Mouse (Mus musculus): Measurements from ENCODE around the gene Wscd2. TPM values are rescaled to one million over a fixed set of nuclear protein-coding genes. Genes with fewer than 3 reads are reported as not detected.
"Not testable (repeated sequence)": the region's sequence is repeated elsewhere in the genome, so short reads cannot be mapped to it uniquely, and the experiment has no call there.

The Wscd2 gene
- total RNA-seq, 2 experiments from 2014 or later: 10.2 to 11.6 TPM

DNA sequence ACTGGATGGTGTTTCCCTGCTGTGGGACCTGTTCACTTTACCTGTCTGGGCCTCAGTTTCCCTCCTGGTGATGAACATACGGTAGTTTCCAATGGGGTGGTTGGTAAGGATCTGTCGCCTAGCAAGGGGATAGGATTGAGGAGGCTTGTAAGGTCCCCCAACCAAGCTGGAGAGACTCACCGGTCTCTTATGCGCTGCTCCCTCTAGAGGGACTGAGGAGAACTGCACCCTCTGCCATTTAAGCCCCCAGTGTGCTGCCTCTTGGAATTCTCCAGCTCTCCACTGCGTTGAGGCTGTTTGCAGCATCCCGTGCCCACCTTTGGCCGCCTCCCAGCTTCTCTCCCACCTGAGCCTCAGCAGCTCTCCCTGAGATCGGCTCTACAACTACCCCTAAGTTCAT is 90.1 kb downstream of the Wscd2 start:
- no peak for DNase-seq (ENCODE audit: low spot score in 2 of 2)

DNA sequence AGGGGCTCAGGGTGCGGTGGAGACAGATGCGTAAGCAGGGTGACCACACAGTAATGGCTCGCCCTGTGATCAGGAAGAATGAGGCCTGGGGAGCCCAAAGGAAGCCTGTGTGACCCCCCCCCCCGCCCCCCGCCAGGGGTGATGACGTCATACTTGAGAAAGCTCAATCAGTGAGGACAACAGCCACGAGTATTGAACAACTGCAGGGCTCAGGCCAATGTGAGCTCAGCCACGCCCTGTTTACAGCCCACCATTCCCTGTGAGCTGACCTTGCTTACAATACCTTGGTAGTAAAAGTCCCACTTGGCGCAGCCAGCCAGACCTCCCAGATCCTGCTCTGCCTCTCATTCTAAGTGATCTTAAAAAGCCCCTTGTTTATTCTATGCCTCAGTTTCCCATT is 90.7 kb downstream of the Wscd2 start:
- no peak for DNase-seq (ENCODE audit: low spot score in 2 of 2)

DNA sequence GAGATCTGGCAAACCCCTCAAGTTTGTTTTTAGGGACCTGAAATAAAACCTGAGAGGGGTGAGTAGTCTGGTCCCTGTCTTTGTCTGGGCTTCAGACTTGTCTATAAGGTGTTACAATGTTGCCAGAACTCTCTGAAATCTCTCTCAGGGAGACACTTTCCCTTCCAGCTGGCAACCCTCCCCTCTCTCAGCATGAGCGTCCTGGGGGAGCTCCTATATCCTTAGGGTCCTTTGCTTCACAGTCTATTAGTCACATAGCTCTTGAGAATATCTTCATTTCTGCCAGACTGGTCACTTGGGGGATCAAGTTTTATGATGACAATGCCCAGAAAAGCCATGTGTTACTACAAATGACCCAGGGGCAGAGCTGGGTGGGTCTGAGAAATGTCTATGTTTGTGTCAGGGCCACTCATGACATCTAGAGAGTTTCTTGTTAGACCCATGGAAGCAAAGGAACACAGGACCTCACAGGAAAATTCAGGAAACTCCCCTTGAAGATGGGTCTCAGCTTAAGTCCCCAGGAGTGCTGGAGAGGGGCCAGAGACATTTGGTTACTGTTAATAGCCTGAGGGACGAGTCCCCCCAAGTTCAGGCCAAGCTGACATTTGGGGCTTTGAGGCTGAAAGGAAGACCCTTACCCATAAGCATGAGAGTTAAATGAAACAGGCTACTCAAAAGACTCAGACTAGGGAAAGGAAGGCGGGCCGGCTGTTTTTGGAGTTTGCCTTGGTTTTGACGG is 93.5 kb downstream of the Wscd2 start:
- no peak for DNase-seq (ENCODE audit: low spot score in 2 of 2)

DNA sequence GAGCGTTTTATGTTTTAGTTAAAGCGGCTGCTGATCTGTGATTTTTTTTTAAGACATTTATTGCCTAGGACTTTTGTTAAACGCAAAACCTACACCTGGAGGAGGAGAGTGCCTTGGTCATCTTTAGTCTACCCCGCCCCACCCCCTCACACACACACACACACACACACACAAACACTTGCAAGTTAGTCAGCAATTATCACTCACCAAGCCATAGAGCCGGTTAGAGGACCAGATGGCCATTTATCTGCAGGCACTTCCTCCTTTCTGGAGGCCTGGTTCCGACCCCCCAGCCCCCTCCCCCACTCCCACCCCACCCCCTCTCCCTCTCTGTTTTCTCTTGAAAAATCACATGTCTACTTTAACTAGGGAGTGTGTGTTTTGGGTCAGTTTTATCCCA is 94.3 kb downstream of the Wscd2 start:
- DNase-seq (ENCODE audit: low spot score in 2 of 2): no peak

DNA sequence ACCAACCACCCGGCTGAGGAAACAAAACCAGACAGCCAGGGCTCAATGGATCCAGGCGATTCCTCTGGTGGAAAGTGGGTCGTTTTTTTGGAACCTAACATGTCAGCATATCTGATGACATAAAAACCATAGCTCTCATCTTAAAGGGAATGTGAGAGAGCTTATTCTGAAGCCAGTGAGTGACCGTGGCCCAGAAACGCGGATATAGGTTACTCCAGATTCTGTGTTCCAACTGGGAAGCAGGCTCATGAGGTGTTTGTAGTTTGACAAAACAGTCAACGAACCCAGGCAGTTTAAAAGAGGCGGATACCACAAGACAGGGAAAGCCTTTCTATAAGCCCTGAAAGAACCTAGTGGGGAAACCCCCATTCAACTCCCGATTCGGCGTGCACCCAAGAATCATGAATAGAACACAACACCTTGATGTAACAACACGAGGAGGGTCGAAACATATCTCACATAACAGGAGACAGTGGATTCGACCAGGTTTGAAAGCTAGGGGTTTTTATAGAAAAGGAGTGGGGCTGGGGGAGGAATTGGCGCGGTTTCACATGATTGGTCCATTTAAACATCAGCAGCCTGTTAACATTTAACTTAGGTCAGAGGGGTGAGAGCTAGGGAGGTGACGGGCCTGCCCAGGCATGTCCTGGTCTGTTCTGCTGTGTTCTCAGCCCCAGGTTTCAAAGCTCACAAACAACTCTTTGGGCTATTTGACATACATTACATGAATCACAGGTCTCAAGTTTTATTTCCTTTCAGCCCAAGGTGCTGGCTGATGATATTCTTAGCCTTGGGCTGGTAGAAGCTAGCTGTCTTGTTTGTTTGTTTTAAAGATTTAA is 95.7 kb downstream of the Wscd2 start:
- DNase-seq (ENCODE audit: low spot score in 2 of 2): not testable (repeated sequence)

DNA sequence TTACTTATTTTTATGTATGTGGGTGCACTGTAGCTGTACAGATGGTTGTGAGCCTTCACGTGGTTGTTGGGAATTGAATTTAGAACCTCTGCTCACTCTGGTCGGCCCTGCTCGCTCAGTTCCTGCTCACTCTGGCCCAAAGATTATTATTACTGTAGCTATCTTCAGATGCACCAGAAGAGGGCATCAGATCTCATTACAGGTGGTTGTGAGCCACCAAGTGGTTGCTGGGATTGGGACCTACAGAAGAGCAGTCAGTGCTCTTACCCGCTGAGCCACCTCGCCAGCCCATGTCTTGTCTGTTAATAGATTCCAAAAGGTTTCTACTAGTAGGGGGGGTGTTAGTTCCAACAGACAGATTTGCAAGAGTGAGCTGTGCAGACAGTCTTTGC is 96.3 kb downstream of the Wscd2 start:
- DNase-seq (ENCODE audit: low spot score in 2 of 2): not testable (repeated sequence)

DNA sequence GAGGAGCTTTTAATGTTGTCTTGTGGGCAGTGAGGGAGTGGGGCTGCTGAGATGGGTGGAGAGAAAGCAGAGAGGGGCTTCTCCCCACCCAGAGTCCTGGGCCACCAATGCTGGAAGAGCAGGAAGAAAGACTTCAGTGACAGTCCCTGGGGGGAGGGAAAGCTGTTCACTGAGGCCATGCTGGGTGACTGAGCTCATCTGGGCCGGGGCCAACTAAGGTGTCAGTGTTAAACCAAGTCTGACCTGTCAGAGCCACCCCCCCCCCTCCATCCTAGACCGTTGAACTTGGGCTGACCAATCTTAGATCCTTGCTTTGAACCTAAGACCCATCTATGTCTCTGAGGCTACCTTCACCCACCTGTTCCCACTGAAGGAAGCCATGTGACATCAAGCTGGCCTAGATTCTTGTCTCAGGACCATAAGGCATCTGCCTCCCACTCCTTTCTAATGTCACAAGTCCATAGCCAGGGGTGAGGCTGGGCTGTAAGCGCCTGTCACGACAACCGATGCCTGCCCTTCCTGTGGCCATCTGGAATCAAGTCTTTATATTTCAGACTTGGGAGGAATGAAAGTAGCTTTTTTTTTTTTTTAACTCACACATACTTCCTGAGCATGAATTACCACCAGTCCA is 100.0 kb downstream of the Wscd2 start:
- no peak for DNase-seq (ENCODE audit: low spot score in 2 of 2)

DNA sequence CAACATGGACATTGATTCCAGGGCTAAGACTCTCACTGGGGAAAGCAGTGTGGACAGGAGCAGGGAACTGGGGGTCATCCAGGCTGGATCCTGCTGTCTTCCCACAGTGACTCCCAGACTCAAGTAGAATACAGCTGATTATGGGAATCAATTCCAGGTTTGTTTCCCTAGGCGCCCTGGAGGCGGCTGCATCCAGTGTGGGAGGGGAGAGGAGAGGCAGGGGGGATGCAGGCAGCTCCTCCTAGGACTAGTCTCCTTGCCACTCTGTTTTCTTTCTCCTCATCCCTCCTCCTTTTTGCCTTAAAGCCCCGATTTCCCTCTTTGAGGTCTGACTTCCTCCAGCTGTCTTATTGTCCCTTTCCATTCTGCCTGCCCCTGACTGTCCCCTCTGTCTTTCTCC is 101.0 kb downstream of the Wscd2 start:
- no peak for DNase-seq (ENCODE audit: low spot score in 2 of 2)

DNA sequence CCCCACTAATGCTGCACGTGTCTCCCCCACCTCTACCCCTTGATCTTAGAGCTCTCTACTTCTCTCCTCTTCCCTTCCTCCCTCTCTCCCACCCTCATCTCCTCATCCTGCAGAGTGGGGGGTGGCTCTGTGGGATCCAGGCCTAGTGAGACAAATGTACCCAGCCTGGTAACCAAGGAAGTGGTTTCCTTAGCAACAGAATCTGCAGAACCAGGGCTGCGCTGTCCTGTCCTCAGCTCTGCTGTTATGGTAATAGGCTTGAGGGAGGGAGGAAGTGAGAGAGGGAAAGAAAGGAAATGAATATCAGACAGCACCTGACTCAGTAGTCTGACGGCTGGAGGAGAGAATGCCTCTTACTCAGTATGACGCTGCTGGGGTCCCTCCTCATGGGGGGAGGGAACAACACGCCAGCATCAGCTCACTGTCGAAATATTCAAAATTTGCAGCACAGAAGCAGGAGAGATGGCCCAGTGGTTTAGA is 101.7 kb downstream of the Wscd2 start:
- DNase-seq (ENCODE audit: low spot score in 2 of 2): no peak

DNA sequence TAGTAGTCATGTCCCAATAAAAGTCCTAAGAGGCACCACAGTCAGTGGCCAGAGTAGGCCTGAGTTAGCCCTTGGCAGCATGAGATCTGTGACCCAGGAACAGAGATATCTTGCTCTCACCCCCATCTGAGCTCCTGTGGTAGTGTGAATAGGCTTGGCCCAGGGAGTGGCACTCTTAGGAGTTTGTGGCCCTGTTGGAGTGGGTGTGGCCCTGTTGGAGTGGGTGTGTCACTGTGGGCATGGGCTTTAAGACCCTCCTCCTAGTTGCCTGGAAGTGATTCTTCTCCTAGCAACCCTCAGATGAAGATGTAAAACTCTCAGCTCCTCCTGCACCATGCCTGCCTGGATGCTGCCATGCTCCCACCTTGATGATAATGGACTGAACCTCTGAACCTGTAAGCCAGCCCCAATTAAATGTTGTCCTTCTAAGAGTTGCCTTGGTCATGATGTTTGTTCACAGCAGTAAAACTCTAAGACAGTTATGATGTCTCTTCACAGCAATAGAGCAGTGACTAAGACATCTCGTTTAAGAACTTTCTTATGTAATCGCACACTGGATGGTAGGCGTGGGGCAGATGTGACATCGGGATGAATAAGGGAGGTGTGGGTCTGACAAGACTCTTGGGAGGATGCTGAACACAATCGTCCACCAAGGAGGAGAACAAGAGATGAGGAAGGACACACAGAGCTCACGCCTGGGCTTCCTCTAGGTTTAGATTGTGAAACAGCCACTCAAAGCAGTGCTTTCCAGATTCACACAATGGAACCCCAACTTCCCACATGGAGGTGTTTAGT is 104.0 kb downstream of the Wscd2 start:
- DNase-seq (ENCODE audit: low spot score in 2 of 2): no peak

DNA sequence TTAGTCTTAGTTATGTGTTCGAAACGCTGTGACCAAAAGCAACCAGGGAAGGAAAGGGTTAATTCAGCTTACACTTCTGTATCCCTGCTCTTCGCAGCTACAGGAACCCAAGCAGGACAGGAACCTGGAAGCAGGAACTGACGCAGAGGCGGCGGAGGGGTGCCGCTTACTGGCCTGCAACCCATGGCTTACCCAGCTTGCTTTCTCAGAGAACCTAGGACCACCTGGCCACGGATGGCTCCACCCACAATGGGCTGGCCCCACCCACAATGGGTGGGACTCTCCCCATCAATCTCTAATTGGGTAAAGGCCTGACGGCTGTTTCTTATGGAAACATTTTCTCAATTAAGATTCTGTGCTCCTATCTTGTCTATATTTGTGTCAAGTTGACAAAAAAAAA is 106.1 kb downstream of the Wscd2 start:
- DNase-seq (ENCODE audit: low spot score in 2 of 2): no peak

DNA sequence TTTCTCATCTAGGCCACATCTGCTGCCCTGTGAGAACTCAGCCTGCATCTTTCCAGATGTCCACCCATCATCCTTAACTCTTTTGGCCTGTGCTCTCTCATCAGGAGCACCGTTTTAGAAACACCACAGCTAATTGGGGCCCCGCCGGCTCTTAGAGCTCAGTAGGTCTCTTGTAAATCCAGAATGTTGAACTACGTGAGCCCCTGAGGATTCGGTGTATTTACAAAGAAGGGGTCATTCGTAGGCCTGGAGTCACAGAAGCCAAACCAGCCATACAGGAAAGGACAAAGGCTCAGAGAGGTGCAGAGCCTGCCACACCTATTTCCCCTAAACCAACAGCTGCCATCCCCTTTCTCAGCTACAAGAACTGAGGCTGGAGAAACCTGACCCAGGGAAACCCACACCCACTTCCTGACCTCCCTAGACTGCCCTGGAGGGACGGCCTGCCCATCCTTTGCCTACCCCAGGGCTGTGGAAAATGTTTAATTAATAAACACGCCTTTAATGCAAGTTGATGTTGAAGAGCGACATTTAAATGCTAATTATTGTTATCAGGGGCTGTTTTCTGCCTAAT is 106.7 kb downstream of the Wscd2 start:
- no peak for DNase-seq (ENCODE audit: low spot score in 2 of 2)

DNA sequence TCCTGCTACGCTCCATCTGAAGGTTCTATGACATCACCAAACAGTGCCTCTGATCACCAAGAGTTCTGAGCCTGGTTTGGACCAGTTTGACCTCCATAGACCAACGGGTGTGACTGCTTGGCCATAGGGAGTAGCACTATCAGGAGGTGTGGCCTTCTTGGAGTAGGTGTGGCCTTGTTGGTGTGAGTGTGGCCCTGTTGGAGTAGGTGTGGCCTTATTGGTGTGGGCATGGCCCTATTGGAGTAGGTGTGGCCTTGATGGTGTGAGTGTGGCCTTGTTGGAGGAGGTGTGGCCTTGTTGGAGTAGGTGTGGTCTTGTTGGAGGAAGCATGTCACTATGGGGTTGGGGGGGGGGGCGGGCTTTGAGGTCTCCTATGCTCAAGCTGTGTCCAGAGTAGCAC is 110.0 kb downstream of the Wscd2 start:
- DNase-seq (ENCODE audit: low spot score in 2 of 2): no peak

DNA sequence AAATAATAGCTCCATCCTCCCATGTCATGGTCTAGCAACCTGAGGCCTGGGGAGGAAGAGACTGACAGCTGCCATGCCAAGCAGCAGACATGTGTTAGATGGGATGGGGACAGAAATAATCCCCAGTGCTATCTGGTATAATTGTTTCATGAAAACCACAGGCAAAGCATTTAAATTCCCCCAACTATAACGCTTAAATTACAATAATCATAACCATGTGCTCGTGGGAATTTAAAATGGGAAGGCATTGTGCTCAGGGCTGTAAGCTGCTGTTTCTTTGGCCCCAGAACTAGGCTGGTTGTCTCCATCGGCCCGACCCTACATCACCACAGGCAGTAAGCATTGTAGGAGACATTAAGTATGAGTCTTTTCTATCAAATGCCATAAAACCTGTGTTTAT is 110.7 kb downstream of the Wscd2 start:
- DNase-seq (ENCODE audit: low spot score in 2 of 2): no peak

DNA sequence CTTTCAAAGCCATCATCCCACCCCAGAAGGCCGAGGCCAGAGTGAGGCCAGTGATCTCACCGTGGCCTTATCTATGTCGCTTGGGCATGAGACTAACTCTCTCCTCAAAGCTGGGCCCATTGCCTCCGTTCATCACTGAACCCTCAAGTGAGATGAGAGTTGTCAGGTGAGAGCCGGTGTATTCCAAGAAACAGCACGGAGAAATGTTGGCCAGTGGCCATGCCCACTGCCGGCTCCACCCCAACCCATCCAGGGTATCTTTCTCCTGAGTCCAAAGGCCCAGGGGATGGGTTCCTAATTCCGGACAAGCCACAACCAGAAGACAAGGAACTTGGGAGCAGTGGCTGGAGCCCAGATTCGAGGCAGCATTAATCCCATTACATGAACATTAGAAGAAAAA is 113.3 kb downstream of the Wscd2 start:
- no peak for DNase-seq (ENCODE audit: low spot score in 2 of 2)

DNA sequence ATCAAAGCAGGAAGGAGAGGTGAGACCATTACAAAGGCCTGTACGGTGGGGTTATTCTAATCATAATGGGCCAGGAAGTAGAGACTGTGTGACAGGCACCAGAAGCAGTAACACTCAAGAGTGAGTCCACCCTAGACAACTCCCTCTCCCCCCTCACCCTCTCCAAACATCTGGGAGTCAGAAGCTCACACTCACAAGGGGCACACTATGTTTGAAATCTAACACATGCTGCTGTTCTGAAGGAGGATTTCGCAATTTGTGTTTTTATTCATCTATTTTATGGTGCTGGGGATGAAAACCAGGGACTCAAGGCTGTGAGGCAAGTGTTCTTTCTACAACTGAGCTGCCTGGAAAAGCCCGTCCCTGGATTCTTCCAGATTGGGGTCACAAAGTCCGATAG is 114.6 kb downstream of the Wscd2 start:
- DNase-seq (ENCODE audit: low spot score in 2 of 2): no peak

DNA sequence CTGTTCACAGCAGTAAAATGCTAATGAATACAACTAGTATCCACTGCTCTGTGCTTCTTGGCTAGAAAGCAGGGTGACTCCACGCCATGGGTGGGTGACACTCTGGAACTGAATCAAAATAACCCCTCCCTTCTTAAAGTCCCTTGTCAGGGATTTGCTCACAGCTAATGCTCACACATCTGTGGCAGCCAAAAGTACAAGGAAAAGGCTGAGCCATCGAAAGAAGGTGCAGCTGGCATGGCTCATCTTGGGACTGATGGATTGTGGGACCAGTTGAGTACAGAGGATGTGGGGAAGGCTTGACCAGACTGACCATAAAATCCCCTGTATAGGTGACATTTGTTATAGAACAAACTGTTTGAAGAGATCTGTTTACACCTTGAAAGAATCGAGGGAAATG is 116.0 kb downstream of the Wscd2 start:
- DNase-seq (ENCODE audit: low spot score in 2 of 2): no peak

DNA sequence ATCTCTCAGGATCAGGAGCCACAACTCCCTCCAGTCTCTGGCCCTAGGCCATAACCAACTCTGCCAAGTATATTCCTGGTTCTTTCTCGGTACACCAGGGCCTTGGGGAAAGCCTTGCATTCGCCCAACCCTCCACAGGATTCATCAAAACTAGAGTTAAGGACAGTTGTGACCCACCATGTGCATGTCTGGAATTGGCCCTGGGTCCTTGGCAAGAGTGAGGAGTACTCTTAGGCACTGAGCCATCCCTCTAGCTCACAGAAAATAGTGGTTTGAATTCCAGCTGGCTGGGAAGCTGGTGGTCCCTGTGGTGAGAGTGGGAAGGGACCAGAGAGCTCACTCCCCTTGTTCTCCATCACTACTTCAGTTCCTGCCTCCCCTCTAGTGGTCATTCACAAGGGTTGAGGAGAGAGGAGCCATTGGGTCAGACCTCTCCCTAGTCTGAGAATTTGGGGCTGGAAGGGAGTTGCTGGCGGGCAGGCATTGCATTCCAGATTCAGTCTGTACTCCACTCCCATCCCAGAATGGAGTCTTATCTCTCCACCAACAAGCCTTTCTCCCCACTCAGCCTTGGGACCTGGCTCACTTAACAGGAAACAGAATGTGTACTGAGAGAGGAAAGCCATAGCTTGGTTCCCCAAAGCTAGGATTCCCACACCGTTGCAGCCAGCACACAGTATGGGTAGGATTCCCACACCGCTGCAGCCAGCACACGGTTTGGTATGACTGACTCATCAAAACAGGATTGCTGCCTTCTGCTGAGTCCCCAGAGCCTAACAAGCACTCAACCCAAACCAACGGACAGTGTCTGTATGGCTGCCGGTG is 117.0 kb downstream of the Wscd2 start:
- no peak for DNase-seq (ENCODE audit: low spot score in 2 of 2)

DNA sequence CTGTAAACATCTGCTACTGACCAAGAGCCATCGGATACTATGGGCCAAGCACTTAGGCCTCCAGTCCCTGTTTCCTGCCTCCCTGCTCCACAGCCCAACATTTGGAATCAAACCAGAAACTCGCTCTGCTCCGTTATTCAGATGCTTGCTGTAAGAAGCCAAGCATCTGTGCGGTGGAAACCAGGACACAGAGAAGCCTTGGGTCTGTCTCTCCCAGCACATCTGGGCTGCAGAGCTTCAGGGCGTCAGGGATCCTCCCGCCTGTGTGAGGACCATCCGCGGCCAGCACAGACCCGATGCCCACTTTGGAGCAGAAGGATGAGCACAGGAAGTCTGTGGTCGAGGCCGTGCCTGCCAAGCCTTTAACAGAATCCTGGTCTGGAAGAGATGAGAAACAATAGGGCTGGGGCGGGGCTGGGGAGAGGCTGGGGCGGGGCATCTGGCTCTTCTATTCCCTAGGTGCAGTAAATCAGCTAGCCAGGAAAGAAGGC is 117.9 kb downstream of the Wscd2 start:
- DNase-seq (ENCODE audit: low spot score in 2 of 2): no peak

DNA sequence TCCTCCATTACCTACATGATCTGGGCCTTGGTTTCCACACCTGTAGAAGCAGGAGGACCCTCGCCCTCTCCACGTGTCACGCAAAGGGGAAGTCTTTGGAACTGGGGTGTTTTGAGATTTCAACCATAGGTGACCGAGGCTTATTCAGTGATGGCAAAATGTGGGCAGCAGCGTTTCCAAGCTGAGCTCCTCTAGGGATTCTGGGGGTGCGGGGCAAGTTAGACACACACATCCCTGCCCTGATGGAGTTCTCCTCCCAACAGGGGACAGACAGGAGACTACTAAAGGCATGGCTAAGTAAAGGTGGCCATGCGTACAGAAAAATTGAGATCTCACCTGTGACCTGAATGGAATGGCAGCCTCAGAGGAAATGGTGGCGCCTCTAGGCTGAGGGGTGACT is 118.4 kb downstream of the Wscd2 start:
- no peak for DNase-seq (ENCODE audit: low spot score in 2 of 2)

All from adrenal gland, postnatal 4 days (tissue).